Mouse (Mus musculus): ENCODE results near the gene Mrpl24. TPM values are rescaled to one million over a fixed set of nuclear protein-coding genes. Genes with fewer than 3 reads are reported as not detected.
"Not testable (repeated sequence)": the region's sequence is repeated elsewhere in the genome, so short reads cannot be mapped to it uniquely, and the experiment has no call there.

Mrpl24 gene
- total RNA-seq (2021), result 10 to 100 TPM; 51.4 to 57.7 TPM

GRCm38 (mm10) chr3:87919336-87920108 lies at the start of gene Mrpl24:
Mrpl24 (plus strand) TSS chr3:87919506.
- peak; percentile 87 to 97 for DNase-seq (ENCODE audit: low spot score in 2 of 2)
- intact Hi-C loops (cut with DNase I), result loop anchor here (1.0 kb wide), 2 partner anchors 11 to 13 kb away; partner anchors contain the start of genes Hdgf, Isg20l2 and Rrnad1

GRCm38 (mm10) chr3:87877730-87878129 lies 41.6 kb upstream of the Mrpl24 start:
- intact Hi-C loops (cut with DNase I), result no loop called here
- DNase-seq (ENCODE audit: low spot score in 2 of 2), result no peak

GRCm38 (mm10) chr3:87884291-87884690 lies 35.0 kb upstream of the Mrpl24 start:
- intact Hi-C loops (cut with DNase I), result loop anchor here (2.0 kb wide), 1 partner anchor 23 kb away; the partner anchor contains the start of gene Hdgf
- no peak for DNase-seq (ENCODE audit: low spot score in 2 of 2)

GRCm38 (mm10) chr3:87884708-87885251 lies 34.5 kb upstream of the Mrpl24 start:
- peak; percentile 35 to 41 for DNase-seq (ENCODE audit: low spot score in 2 of 2)
- intact Hi-C loops (cut with DNase I), result loop anchor here (1.0 to 5.0 kb wide), 3 partner anchors 22 to 668 kb away; partner anchors contain the start of genes Hdgf, Isg20l2, Lamtor2 and Rrnad1

- DNase-seq (ENCODE audit: low spot score in 2 of 2), result peak; percentile 92 to 100
- intact Hi-C loops (cut with DNase I), result loop anchor here (1.0 to 5.0 kb wide), 3 partner anchors 21 to 667 kb away; partner anchors contain the start of genes Hdgf, Isg20l2, Lamtor2 and Rrnad1
These were observed 33.9 kb upstream of the Mrpl24 start, which contains the start of gene Prcc for GRCm38 (mm10) chr3:87885281-87886003. Prcc (minus strand) TSS chr3:87885608.

- DNase-seq (ENCODE audit: low spot score in 2 of 2), result no peak
These were observed 33.3 kb upstream of the Mrpl24 start for GRCm38 (mm10) chr3:87886004-87886365.

GRCm38 (mm10) chr3:87886416-87886815 lies 32.9 kb upstream of the Mrpl24 start:
- intact Hi-C loops (cut with DNase I), result loop anchor here (5.0 kb wide), 1 partner anchor 666 kb away; the partner anchor contains the start of genes Lamtor2 and Ubqln4
- no peak for DNase-seq (ENCODE audit: low spot score in 2 of 2)

More at GRCm38 (mm10) chr3:87886004-87886365, 33.3 kb upstream of the Mrpl24 start:
- intact Hi-C loops (cut with DNase I), result loop anchor here (5.0 kb wide), 1 partner anchor 666 kb away; the partner anchor contains the start of genes Lamtor2 and Ubqln4

GRCm38 (mm10) chr3:87887400-87887799 lies 31.9 kb upstream of the Mrpl24 start:
- DNase-seq (ENCODE audit: low spot score in 2 of 2), result not testable (repeated sequence)
- intact Hi-C loops (cut with DNase I), result loop anchor here (5.0 kb wide), 1 partner anchor 665 kb away; the partner anchor contains the start of genes Lamtor2 and Ubqln4

GRCm38 (mm10) chr3:87891481-87891880 lies 27.8 kb upstream of the Mrpl24 start:
- intact Hi-C loops (cut with DNase I), result no loop called here
- no peak for DNase-seq (ENCODE audit: low spot score in 2 of 2)

GRCm38 (mm10) chr3:87893367-87893905 lies 25.9 kb upstream of the Mrpl24 start:
- DNase-seq (ENCODE audit: low spot score in 2 of 2), result no peak
- intact Hi-C loops (cut with DNase I), result no loop called here

GRCm38 (mm10) chr3:87899266-87899665 lies 20.0 kb upstream of the Mrpl24 start:
- intact Hi-C loops (cut with DNase I), result no loop called here

GRCm38 (mm10) chr3:87899776-87900175 lies 19.5 kb upstream of the Mrpl24 start:
- intact Hi-C loops (cut with DNase I), result no loop called here
- no peak for DNase-seq (ENCODE audit: low spot score in 2 of 2)

More at GRCm38 (mm10) chr3:87899266-87899665, 20.0 kb upstream of the Mrpl24 start:
- no peak for DNase-seq (ENCODE audit: low spot score in 2 of 2)

- intact Hi-C loops (cut with DNase I), result no loop called here
- no peak for DNase-seq (ENCODE audit: low spot score in 2 of 2)
These were observed 18.2 kb upstream of the Mrpl24 start for GRCm38 (mm10) chr3:87901036-87901624.

GRCm38 (mm10) chr3:87901959-87902358 lies 17.3 kb upstream of the Mrpl24 start:
- DNase-seq (ENCODE audit: low spot score in 2 of 2); intact Hi-C loops (cut with DNase I): not testable (repeated sequence)

- DNase-seq (ENCODE audit: low spot score in 2 of 2), result no peak
- intact Hi-C loops (cut with DNase I), result no loop called here
These were observed 15.5 kb upstream of the Mrpl24 start for GRCm38 (mm10) chr3:87903821-87904220.

- peak; percentile 95 for DNase-seq (ENCODE audit: low spot score in 2 of 2)
- intact Hi-C loops (cut with DNase I), result loop anchor here (1.0 to 2.0 kb wide), 3 partner anchors 13 to 21 kb away; partner anchors contain the start of genes Mrpl24 and Prcc
These were observed 13.3 kb upstream of the Mrpl24 start, which contains the start of gene Hdgf for GRCm38 (mm10) chr3:87905880-87906485. Hdgf (plus strand) TSS chr3:87906321.

GRCm38 (mm10) chr3:87906601-87906980 lies 12.7 kb upstream of the Mrpl24 start:
- no peak for DNase-seq (ENCODE audit: low spot score in 2 of 2)
- intact Hi-C loops (cut with DNase I), result loop anchor here (1.0 to 2.0 kb wide), 2 partner anchors 13 to 22 kb away; partner anchors contain the start of genes Mrpl24 and Prcc

All from left cerebral cortex, postnatal 25 days (tissue).